Mouse (Mus musculus) frontal cortex, postnatal 10 days (tissue): ENCODE data around the gene Iqch.

Source experiments
- DNase-seq, 2 experiments: peaks; one replicate each; pipeline ENCODE4 v3.0.0; 2022; ENCODE audit warnings: low spot score in 2 of 2, mixed read lengths in 1 of 2

The Iqch gene

GRCm38 (mm10) chr9:63602043-63602939 lies at the start of gene Iqch, which contains the start of gene Aagab:
Gene Iqch, minus strand, starts transcription at chr9:63602493.
Gene Aagab, plus strand, starts transcription at chr9:63602660.
- DNase-seq = peak; percentile 93 to 96

GRCm38 (mm10) chr9:63651594-63651993 lies 49.3 kb upstream of the Iqch start:
- DNase-seq = no peak

- no peak for DNase-seq
Measured at GRCm38 (mm10) chr9:63650905-63651304, 48.6 kb upstream of the Iqch start.

GRCm38 (mm10) chr9:63649841-63650545 lies 47.7 kb upstream of the Iqch start:
- no peak for DNase-seq

- DNase-seq = no peak
Measured at GRCm38 (mm10) chr9:63648520-63648918, 46.2 kb upstream of the Iqch start.

GRCm38 (mm10) chr9:63647581-63648519 lies 45.6 kb upstream of the Iqch start:
- DNase-seq = no peak

GRCm38 (mm10) chr9:63645084-63645483 lies 42.8 kb upstream of the Iqch start:
- no peak for DNase-seq

- no peak for DNase-seq
Measured at GRCm38 (mm10) chr9:63644011-63644410, 41.7 kb upstream of the Iqch start.

- DNase-seq = no peak
Measured at GRCm38 (mm10) chr9:63641983-63642646, 39.8 kb upstream of the Iqch start.

GRCm38 (mm10) chr9:63636113-63636512 lies 33.8 kb upstream of the Iqch start:
- DNase-seq = no peak

GRCm38 (mm10) chr9:63633334-63633733 lies 31.0 kb upstream of the Iqch start:
- no peak for DNase-seq

- DNase-seq = no peak
Measured at GRCm38 (mm10) chr9:63632924-63633323, 30.6 kb upstream of the Iqch start.

GRCm38 (mm10) chr9:63632045-63632444 lies 29.8 kb upstream of the Iqch start:
- no peak for DNase-seq

- no peak for DNase-seq
Measured at GRCm38 (mm10) chr9:63625090-63625756, 22.9 kb upstream of the Iqch start.

GRCm38 (mm10) chr9:63623895-63624569 lies 21.7 kb upstream of the Iqch start:
- no peak for DNase-seq

GRCm38 (mm10) chr9:63617967-63618366 lies 15.7 kb upstream of the Iqch start:
- DNase-seq = no peak

GRCm38 (mm10) chr9:63614018-63614985 lies 12.0 kb upstream of the Iqch start:
- DNase-seq = no peak

GRCm38 (mm10) chr9:63613569-63613968 lies 11.3 kb upstream of the Iqch start:
- no peak for DNase-seq
